Mouse (Mus musculus): Measurements from ENCODE around the gene 4931429L15Rik. TPM values are rescaled to one million over a fixed set of nuclear protein-coding genes. Genes with fewer than 3 reads are reported as not detected.
A peak's percentile ranks its signal among the peaks of the same experiment; 100 is the strongest.
"Not testable (repeated sequence)": the region's sequence is repeated elsewhere in the genome, so short reads cannot be mapped to it uniquely, and the experiment has no call there.

4931429L15Rik gene
- 0.15 TPM in 1 of 2 replicates, not detected in the other for polyA plus RNA-seq (2014; fragmentation: Nextera tagmentation; extraction: Ambion mirVana)

DNA sequence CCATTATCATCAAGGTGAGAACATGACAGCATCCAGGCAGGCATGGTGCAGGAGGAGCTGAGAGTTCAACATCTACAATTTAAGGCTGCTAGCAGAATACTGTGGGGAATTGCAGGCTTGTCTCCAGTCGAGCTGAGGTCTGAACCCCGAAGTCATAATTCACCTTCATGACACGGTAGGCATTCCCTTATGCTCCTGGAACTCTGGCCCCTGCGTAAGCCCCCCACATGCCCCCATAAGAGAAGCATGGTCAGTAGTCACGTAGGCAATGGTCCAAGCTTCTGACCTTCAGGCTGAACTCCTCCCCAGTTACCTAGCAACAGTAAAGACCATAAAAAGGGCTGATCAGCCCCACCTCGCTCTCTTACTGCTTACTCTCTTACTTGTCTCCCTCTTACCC is at the start of gene 4931429L15Rik:
TSS of gene 4931429L15Rik (minus strand) at position 101 of the 400 bp plus-strand sequence.
- not testable (repeated sequence) for ATAC-seq (ENCODE audit: low FRiP score); H3K9me3 ChIP-seq (ENCODE audit: control insufficient read depth, low read length); H3K27ac ChIP-seq (ENCODE audit: low read depth, low read length); H3K27me3 ChIP-seq (ENCODE audit: control insufficient read depth, insufficient read depth, low read length); H3K4me3 ChIP-seq (ENCODE audit: low read depth, low read length); H3K4me2 ChIP-seq; DNase-seq (ENCODE audit: low spot score, missing footprints); H3K36me3 ChIP-seq (ENCODE audit: control insufficient read depth, insufficient read depth, low read length); H3K9ac ChIP-seq (ENCODE audit: low read length)
- 86% methylated on average over 6 of the region's 6 CpGs for WGBS
- H3K4me1 ChIP-seq (ENCODE audit: control insufficient read depth, insufficient read depth, low read length): peaks cover 12% of the 10 kb centered on the region

DNA sequence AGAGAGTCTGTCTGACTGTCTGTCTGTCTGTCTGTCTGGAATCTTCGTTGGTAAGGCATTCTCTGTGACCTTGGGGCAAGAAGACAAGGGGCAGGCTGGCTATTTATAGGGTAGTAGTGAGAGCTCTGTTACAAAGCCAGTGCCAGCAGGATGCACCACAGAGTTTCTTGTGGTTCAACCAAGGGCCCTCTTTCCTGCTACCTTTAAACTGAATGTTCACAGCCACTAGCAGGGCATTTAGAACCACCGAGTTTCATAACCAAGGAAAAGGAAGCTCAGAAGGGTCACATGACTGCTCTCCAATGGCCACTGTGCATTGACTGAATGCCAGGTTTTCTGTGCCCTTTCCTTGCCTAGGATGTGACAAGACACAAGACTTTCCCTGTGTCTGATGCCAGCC is 42.7 kb upstream of the 4931429L15Rik start:
- H3K9me3 ChIP-seq (ENCODE audit: control insufficient read depth, low read length): no peaks in the 10 kb centered on the region; the same call in 1 of the 2 replicates
- no peaks in the 10 kb centered on the region for H3K36me3 ChIP-seq (ENCODE audit: control insufficient read depth, insufficient read depth, low read length)
- ATAC-seq (ENCODE audit: low FRiP score) (no peak), DNase-seq (ENCODE audit: low spot score, missing footprints) (peak; percentile 69)
- H3K4me1 ChIP-seq (ENCODE audit: control insufficient read depth, insufficient read depth, low read length): no peaks in the 10 kb centered on the region
- H3K4me3 ChIP-seq (ENCODE audit: low read depth, low read length): no peak overlapping the region
- WGBS: 73% methylated on average over 2 of the region's 2 CpGs
- H3K9ac ChIP-seq (ENCODE audit: low read length): no peak overlapping the region
- no peak overlapping the region for H3K27ac ChIP-seq (ENCODE audit: low read depth, low read length)
- no peak overlapping the region for H3K4me2 ChIP-seq
- no peaks in the 10 kb centered on the region for H3K27me3 ChIP-seq (ENCODE audit: control insufficient read depth, insufficient read depth, low read length)

- Histone ChIP-seq H3K36me3 (ENCODE audit: control insufficient read depth, insufficient read depth, low read length) (no peaks in the 10 kb centered on the region), H3K4me2 (no peak overlapping the region), H3K4me3 (ENCODE audit: low read depth, low read length) (no peak overlapping the region), H3K9me3 (ENCODE audit: control insufficient read depth, low read length) (no peaks in the 10 kb centered on the region; the same call in 1 of the 2 replicates), H3K27me3 (ENCODE audit: control insufficient read depth, insufficient read depth, low read length) (no peaks in the 10 kb centered on the region), H3K27ac (ENCODE audit: low read depth, low read length) (no peak overlapping the region), H3K4me1 (ENCODE audit: control insufficient read depth, insufficient read depth, low read length) (no peaks in the 10 kb centered on the region), H3K9ac (ENCODE audit: low read length) (no peak overlapping the region)
- no peak for ATAC-seq (ENCODE audit: low FRiP score)
- DNase-seq (ENCODE audit: low spot score, missing footprints): peak; percentile 81
- 71% methylated on average over 11 of the region's 11 CpGs for WGBS
Measured at GRCm38 (mm10) chr9:46361461-46362111, 41.8 kb upstream of the 4931429L15Rik start.

- Histone ChIP-seq H3K27me3 (ENCODE audit: control insufficient read depth, insufficient read depth, low read length) (peaks cover 2% of the 10 kb centered on the region; the same call in 1 of the 2 replicates), H3K27ac (ENCODE audit: low read depth, low read length) (no peak overlapping the region), H3K9me3 (ENCODE audit: control insufficient read depth, low read length) (no peaks in the 10 kb centered on the region), H3K4me1 (ENCODE audit: control insufficient read depth, insufficient read depth, low read length) (0 out of 2 replicates have a peak, but pooled peaks cover 3% of the 10 kb centered on the region), H3K4me2 (no peak overlapping the region), H3K4me3 (ENCODE audit: low read depth, low read length) (no peak overlapping the region), H3K9ac (ENCODE audit: low read length) (no peak overlapping the region), H3K36me3 (ENCODE audit: control insufficient read depth, insufficient read depth, low read length) (no peaks in the 10 kb centered on the region)
- DNase-seq (ENCODE audit: low spot score, missing footprints) (peak; percentile 97), ATAC-seq (ENCODE audit: low FRiP score) (peak; percentile 35; the same call in 1 of the 2 replicates)
- WGBS: 7% methylated on average over 3 of the region's 3 CpGs
Measured at GRCm38 (mm10) chr9:46353992-46354391, 34.2 kb upstream of the 4931429L15Rik start.

DNA sequence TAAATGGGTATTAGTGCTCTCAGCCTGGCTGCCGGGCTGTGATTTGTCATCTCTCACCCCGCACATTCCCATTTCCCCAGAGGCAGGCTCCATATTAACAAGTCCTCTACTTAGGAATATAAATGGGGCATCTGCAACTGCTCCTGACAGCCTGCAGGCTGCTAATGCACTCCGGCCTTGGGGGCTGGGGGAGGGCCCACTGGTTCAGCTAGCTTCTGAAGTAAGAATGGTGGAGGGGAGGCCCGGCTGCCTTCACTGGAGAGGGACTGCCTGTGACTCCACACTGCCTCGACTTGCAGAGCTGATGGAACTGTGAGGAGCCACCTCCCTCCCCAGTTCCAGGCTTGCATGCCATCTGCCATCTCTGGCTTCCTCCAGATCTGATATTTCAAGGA is 33.5 kb upstream of the 4931429L15Rik start:
- 0 out of 2 replicates have a peak, but pooled peaks cover 3% of the 10 kb centered on the region for H3K4me1 ChIP-seq (ENCODE audit: control insufficient read depth, insufficient read depth, low read length)
- DNase-seq (ENCODE audit: low spot score, missing footprints) (peak; percentile 83), ATAC-seq (ENCODE audit: low FRiP score) (peak; percentile 55)
- peaks cover 2% of the 10 kb centered on the region; the same call in 1 of the 2 replicates for H3K27me3 ChIP-seq (ENCODE audit: control insufficient read depth, insufficient read depth, low read length)
- H3K4me2 ChIP-seq: no peak overlapping the region
- H3K36me3 ChIP-seq (ENCODE audit: control insufficient read depth, insufficient read depth, low read length): no peaks in the 10 kb centered on the region
- H3K4me3 ChIP-seq (ENCODE audit: low read depth, low read length): no peak overlapping the region
- 32% methylated on average over 5 of the region's 5 CpGs for WGBS
- no peaks in the 10 kb centered on the region for H3K9me3 ChIP-seq (ENCODE audit: control insufficient read depth, low read length)
- no peak overlapping the region for H3K27ac ChIP-seq (ENCODE audit: low read depth, low read length)
- no peak overlapping the region for H3K9ac ChIP-seq (ENCODE audit: low read length)

- no peaks in the 10 kb centered on the region for H3K9me3 ChIP-seq (ENCODE audit: control insufficient read depth, low read length)
- 58% methylated on average over 12 of the region's 12 CpGs for WGBS
- peak; percentile 52; the same call in 1 of the 2 replicates for ATAC-seq (ENCODE audit: low FRiP score)
- H3K9ac ChIP-seq (ENCODE audit: low read length): no peak overlapping the region
- no peak overlapping the region for H3K4me2 ChIP-seq
- H3K27ac ChIP-seq (ENCODE audit: low read depth, low read length): no peak overlapping the region
- 0 out of 2 replicates have a peak, but pooled peaks cover 3% of the 10 kb centered on the region for H3K4me1 ChIP-seq (ENCODE audit: control insufficient read depth, insufficient read depth, low read length)
- peaks cover 2% of the 10 kb centered on the region; the same call in 1 of the 2 replicates for H3K27me3 ChIP-seq (ENCODE audit: control insufficient read depth, insufficient read depth, low read length)
- H3K36me3 ChIP-seq (ENCODE audit: control insufficient read depth, insufficient read depth, low read length): no peaks in the 10 kb centered on the region
- DNase-seq (ENCODE audit: low spot score, missing footprints): no peak
- H3K4me3 ChIP-seq (ENCODE audit: low read depth, low read length): no peak overlapping the region
Measured at GRCm38 (mm10) chr9:46352651-46353329, 33.0 kb upstream of the 4931429L15Rik start.

- WGBS: 49% methylated on average over 9 of the region's 9 CpGs
Measured at GRCm38 (mm10) chr9:46350451-46350981, 30.7 kb upstream of the 4931429L15Rik start.

DNA sequence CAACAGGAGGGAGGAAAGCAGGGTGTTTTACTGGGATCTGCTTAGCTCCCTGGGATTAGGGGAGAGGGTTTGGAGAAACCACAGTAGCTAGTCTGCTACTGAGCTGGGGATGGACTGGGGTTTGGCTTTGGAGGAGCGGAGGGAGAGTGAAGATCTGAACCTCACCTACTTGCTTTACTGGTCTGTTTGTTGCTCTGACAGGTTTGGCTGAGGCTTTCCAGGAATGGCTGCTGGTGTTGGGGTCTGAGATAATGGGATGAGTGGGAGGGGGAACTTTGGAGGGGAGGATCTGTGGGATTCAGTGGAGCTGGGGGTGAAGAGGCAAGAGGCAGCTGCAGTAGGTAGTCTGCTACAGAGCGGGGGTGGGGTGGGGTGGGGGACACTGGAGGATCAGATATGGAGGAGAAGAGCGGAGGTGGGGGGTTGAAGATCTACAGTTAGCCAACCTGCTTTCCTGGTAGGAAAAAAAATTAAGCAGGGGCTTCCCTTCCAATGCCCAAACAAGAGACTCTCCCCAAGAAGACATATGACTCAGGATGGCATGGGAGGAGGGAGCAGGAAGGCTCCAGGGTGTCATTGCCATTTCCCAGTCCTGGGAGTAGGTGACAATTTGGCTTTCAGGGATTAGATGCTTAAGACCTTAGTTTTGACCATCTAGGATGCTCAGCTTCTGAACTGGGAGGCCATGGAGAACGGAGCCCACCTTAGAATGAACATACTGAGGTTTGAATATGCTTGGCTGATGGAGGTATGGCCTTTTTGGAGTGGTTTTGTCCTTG is 26.3 kb upstream of the 4931429L15Rik start:
- DNase-seq (ENCODE audit: low spot score, missing footprints) (peak; percentile 54), ATAC-seq (ENCODE audit: low FRiP score) (no peak)
- no peaks in the 10 kb centered on the region for H3K4me1 ChIP-seq (ENCODE audit: control insufficient read depth, insufficient read depth, low read length)
- no peaks in the 10 kb centered on the region for H3K9me3 ChIP-seq (ENCODE audit: control insufficient read depth, low read length)
- no peak overlapping the region for H3K4me3 ChIP-seq (ENCODE audit: low read depth, low read length)
- H3K36me3 ChIP-seq (ENCODE audit: control insufficient read depth, insufficient read depth, low read length): no peaks in the 10 kb centered on the region
- peaks cover 4% of the 10 kb centered on the region; the same call in 1 of the 2 replicates for H3K27me3 ChIP-seq (ENCODE audit: control insufficient read depth, insufficient read depth, low read length)
- no peak overlapping the region for H3K9ac ChIP-seq (ENCODE audit: low read length)
- WGBS: 90% methylated on average over 4 of the region's 4 CpGs
- H3K27ac ChIP-seq (ENCODE audit: low read depth, low read length): no peak overlapping the region
- H3K4me2 ChIP-seq: no peak overlapping the region

More at GRCm38 (mm10) chr9:46350451-46350981, 30.7 kb upstream of the 4931429L15Rik start:
- Histone ChIP-seq H3K27ac (ENCODE audit: low read depth, low read length) (no peak overlapping the region), H3K27me3 (ENCODE audit: control insufficient read depth, insufficient read depth, low read length) (peaks cover 4% of the 10 kb centered on the region; the same call in 1 of the 2 replicates), H3K36me3 (ENCODE audit: control insufficient read depth, insufficient read depth, low read length) (no peaks in the 10 kb centered on the region), H3K4me1 (ENCODE audit: control insufficient read depth, insufficient read depth, low read length) (0 out of 2 replicates have a peak, but pooled peaks cover 3% of the 10 kb centered on the region), H3K9me3 (ENCODE audit: control insufficient read depth, low read length) (no peaks in the 10 kb centered on the region), H3K9ac (ENCODE audit: low read length) (no peak overlapping the region), H3K4me2 (no peak overlapping the region), H3K4me3 (ENCODE audit: low read depth, low read length) (no peak overlapping the region)
- DNase-seq (ENCODE audit: low spot score, missing footprints) (peak; percentile 68), ATAC-seq (ENCODE audit: low FRiP score) (no peak)

All from midbrain, embryonic 11.5 days (tissue).